Mouse (Mus musculus): ENCODE measurements around the gene Wwc2.

DNA sequence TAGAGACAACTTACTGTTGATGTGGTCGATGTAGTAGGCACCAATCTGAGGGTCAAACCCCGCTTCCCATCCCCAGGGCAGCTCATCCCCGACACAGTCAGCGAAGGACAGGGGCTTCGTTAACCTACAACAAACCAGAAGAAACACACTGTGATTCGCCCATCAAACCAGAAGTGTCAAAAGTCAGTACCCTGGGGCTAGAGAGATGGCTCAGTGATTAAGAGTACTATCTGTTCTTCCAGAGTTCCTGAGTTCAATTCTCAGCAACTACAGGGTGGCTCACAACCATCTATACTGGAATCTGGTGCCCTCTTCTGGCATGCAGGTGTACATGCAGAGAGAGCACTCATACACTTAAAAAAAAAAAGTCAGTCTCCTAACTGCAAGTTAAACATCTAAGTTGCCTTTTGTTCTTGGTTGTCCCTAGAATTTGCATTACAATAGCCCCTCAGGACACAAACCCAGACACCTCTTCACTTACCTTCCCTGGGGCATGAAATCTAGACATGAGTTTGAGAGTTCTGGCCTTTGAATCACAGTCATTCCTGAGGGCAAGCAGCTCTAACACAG, 70.1 kb downstream of the Wwc2 start:
- no peak for TF ChIP-seq CTCF (IDR thresholded peaks at IDR 0.05; ENCODE audit: borderline replicate concordance, insufficient read depth, low read length)
- TF ChIP-seq POLR2A (IDR thresholded peaks at IDR 0.05; ENCODE audit: low read depth, low read length) = no peak
